Mouse (Mus musculus) ES-Bruce4 (cell line): Measurements from ENCODE around the gene Rpsa.

Experiments
- CTCF ChIP-seq: IDR thresholded peaks from one replicate; pipeline ENCODE4 v1.8.1; 2011; ENCODE audit warnings: low read depth, low read length
- EP300 ChIP-seq: IDR thresholded peaks from 2 replicates; pipeline ENCODE4 v1.6.1; 2011; ENCODE audit warnings: low read depth, low read length; ENCODE audit not compliant: insufficient read depth
- POLR2A ChIP-seq: IDR thresholded peaks from one replicate; pipeline ENCODE4 v1.8.1; 2011; ENCODE audit warnings: low read length; ENCODE audit not compliant: insufficient read depth

DNA sequence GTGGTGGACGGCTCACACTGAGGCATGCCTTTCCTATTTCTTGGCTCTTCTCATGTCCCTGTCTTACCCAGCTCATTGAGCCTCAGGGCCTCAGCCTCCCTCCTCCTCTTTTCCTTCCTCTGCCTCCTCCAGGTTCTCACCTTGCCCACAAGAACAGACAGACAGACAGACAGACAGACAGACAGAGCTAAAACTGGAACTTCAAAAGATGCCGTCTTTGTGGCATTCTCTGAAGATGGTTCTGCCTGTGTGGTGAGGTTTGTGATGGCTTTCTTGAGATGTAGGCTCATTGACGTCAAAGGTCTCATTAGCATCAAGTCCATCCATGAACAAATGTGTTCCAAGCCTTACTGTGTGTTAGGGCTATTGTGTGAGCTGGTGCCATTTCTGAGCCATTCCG lies 44.8 kb upstream of the Rpsa start:
- no peak for TF ChIP-seq EP300
- no peak for TF ChIP-seq CTCF
- TF ChIP-seq POLR2A = no peak
